Mouse (Mus musculus): Measurements from ENCODE around the gene Ap3d1. TPM values are rescaled to one million over a fixed set of nuclear protein-coding genes. Genes with fewer than 3 reads are reported as not detected.

The Ap3d1 gene
- polyA plus RNA-seq, 1 experiment from 2014 or later = 69.3 TPM

Other genes starting within 250 kb of the Ap3d1 start
- 1.3 and 1.4 TPM in 2 replicates for gene Onecut3, start 247.4 kb downstream of the Ap3d1 start, polyA plus RNA-seq (2014; fragmentation: Nextera tagmentation; extraction: Ambion mirVana)
- gene Atp8b3, start 203.1 kb downstream of the Ap3d1 start, polyA plus RNA-seq (2014; fragmentation: Nextera tagmentation; extraction: Ambion mirVana) = 0.84 and 0.96 TPM in 2 replicates
- gene Rexo1, start 180.7 kb downstream of the Ap3d1 start, polyA plus RNA-seq (2014; fragmentation: Nextera tagmentation; extraction: Ambion mirVana) = 30.7 and 31.4 TPM in 2 replicates
- gene Klf16, start 164.9 kb downstream of the Ap3d1 start, polyA plus RNA-seq (2014; fragmentation: Nextera tagmentation; extraction: Ambion mirVana) = 4.5 and 5.5 TPM in 2 replicates
- gene Abhd17a, start 151.9 kb downstream of the Ap3d1 start, polyA plus RNA-seq (2014; fragmentation: Nextera tagmentation; extraction: Ambion mirVana) = 119 and 120 TPM in 2 replicates
- 72.1 and 77.7 TPM in 2 replicates for gene Scamp4, start 139.4 kb downstream of the Ap3d1 start, polyA plus RNA-seq (2014; fragmentation: Nextera tagmentation; extraction: Ambion mirVana)
- gene Adat3, start 139.4 kb downstream of the Ap3d1 start, polyA plus RNA-seq (2014; fragmentation: Nextera tagmentation; extraction: Ambion mirVana) = 8.0 and 10.9 TPM in 2 replicates
- gene Gm49322, start 136.2 kb downstream of the Ap3d1 start, polyA plus RNA-seq (2014; fragmentation: Nextera tagmentation; extraction: Ambion mirVana) = 2.4 and 3.1 TPM in 2 replicates
- gene Csnk1g2, start 119.4 kb downstream of the Ap3d1 start, polyA plus RNA-seq (2014; fragmentation: Nextera tagmentation; extraction: Ambion mirVana) = 117 TPM in 2 replicates
- 71.1 and 78.8 TPM in 2 replicates for gene Btbd2, start 85.2 kb downstream of the Ap3d1 start, polyA plus RNA-seq (2014; fragmentation: Nextera tagmentation; extraction: Ambion mirVana)
- gene Mknk2, start 64.2 kb downstream of the Ap3d1 start, polyA plus RNA-seq (2014; fragmentation: Nextera tagmentation; extraction: Ambion mirVana) = 79.5 and 85.5 TPM in 2 replicates
- 58.9 and 60.3 TPM in 2 replicates for gene Mob3a, start 40.3 kb downstream of the Ap3d1 start, polyA plus RNA-seq (2014; fragmentation: Nextera tagmentation; extraction: Ambion mirVana)
- gene Izumo4, start 40.1 kb downstream of the Ap3d1 start, polyA plus RNA-seq (2014; fragmentation: Nextera tagmentation; extraction: Ambion mirVana) = 10.6 and 11.5 TPM in 2 replicates
- 23.9 and 24.3 TPM in 2 replicates for gene Dot1l, start 12.9 kb upstream of the Ap3d1 start, polyA plus RNA-seq (2014; fragmentation: Nextera tagmentation; extraction: Ambion mirVana)
- gene Sf3a2, start 55.9 kb upstream of the Ap3d1 start, polyA plus RNA-seq (2014; fragmentation: Nextera tagmentation; extraction: Ambion mirVana) = 96.6 and 101 TPM in 2 replicates
- gene Plekhj1, start 56.4 kb upstream of the Ap3d1 start, polyA plus RNA-seq (2014; fragmentation: Nextera tagmentation; extraction: Ambion mirVana) = 150 and 153 TPM in 2 replicates
- not detected in 2 replicates for gene Amh, start 63.0 kb upstream of the Ap3d1 start, polyA plus RNA-seq (2014; fragmentation: Nextera tagmentation; extraction: Ambion mirVana)
- 1.6 and 1.9 TPM in 2 replicates for gene Jsrp1, start 71.2 kb upstream of the Ap3d1 start, polyA plus RNA-seq (2014; fragmentation: Nextera tagmentation; extraction: Ambion mirVana)
- 1,810 and 1,847 TPM in 2 replicates for gene Oaz1, start 84.4 kb upstream of the Ap3d1 start, polyA plus RNA-seq (2014; fragmentation: Nextera tagmentation; extraction: Ambion mirVana)
- gene Lingo3, start 101.8 kb upstream of the Ap3d1 start, polyA plus RNA-seq (2014; fragmentation: Nextera tagmentation; extraction: Ambion mirVana) = 0.40 and 0.66 TPM in 2 replicates
- gene Lsm7, start 112.9 kb upstream of the Ap3d1 start, polyA plus RNA-seq (2014; fragmentation: Nextera tagmentation; extraction: Ambion mirVana) = 305 and 307 TPM in 2 replicates
- gene Sppl2b, start 113.0 kb upstream of the Ap3d1 start, polyA plus RNA-seq (2014; fragmentation: Nextera tagmentation; extraction: Ambion mirVana) = 31.2 and 34.2 TPM in 2 replicates
- gene Tmprss9, start 129.6 kb upstream of the Ap3d1 start, polyA plus RNA-seq (2014; fragmentation: Nextera tagmentation; extraction: Ambion mirVana) = 0.08 and 0.11 TPM in 2 replicates
- 312 and 323 TPM in 2 replicates for gene Timm13, start 158.7 kb upstream of the Ap3d1 start, polyA plus RNA-seq (2014; fragmentation: Nextera tagmentation; extraction: Ambion mirVana)
- 23.0 and 27.9 TPM in 2 replicates for gene Lmnb2, start 176.0 kb upstream of the Ap3d1 start, polyA plus RNA-seq (2014; fragmentation: Nextera tagmentation; extraction: Ambion mirVana)
- gene Gadd45b, start 187.8 kb upstream of the Ap3d1 start, polyA plus RNA-seq (2014; fragmentation: Nextera tagmentation; extraction: Ambion mirVana) = 7.9 and 8.5 TPM in 2 replicates